Mouse (Mus musculus) megakaryocyte progenitor cell, adult 5-6 weeks (primary cell): Measurements from ENCODE around the gene Gna12. TPM values are rescaled to one million over a fixed set of nuclear protein-coding genes. Genes with fewer than 3 reads are reported as not detected.
A peak's percentile ranks its signal among the peaks of the same experiment; 100 is the strongest.

Experiments used
- ATAC-seq: replicated peaks from 2 replicates; pipeline ENCODE4 v1.8.0; 2016; ENCODE audit warnings: mild to moderate bottlenecking, moderate TSS enrichment, inconsistent platforms; ENCODE audit not compliant: poor library complexity
- total RNA-seq, 2 experiments: library from RNA; stranded (forward) in 1 of 2; stranded (reverse) in 1 of 2; fragments of 157-497, 149-512 nt in 1 of 2; fragments of 200-1000 nt in 1 of 2; gene quantifications; 2 replicates each; pipeline versions ENCODE4 v1.2.3 to v1.2.4; 2015 to 2017

Gene Gna12
- total RNA-seq, 2 experiments from 2014 or later, result 33.6 to 45.4 TPM

DNA sequence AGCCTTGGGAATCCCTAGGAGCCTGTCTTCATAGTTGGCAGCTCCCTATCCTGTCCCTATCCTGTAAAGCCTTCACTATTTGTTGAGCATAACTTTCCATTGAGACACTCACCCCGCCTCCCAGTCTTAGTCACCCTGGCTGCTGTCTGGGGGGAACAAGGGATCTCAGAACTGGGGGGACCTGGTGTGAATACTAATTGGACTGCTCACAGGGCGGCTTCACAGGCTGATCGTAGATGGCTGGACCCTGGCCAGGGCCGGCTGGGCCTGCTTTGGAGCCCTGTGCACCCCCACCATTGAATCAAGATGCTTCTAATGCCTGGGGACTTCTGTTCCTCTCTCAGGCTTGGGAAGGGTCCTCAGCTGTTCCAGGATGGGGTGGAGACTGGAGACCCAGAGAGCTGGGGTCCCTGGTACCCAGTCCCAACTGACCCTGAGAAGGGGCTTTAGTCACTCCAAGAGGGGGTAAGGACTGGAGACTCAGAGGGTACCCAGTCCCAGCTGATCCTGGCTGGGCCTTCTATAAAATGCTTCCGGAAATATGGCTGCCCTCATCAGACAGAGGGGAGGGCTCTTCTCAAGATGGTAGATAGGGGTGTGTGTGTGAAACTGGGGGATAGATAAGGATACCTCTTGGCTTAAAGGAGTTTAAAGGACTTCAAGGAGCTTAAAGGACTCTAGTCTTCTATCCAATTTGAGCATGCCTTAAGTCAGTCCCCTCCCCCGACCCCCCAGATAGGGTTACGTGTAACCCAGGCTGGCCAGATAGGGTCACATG, 104.0 kb downstream of the Gna12 start:
- no peak for ATAC-seq

DNA sequence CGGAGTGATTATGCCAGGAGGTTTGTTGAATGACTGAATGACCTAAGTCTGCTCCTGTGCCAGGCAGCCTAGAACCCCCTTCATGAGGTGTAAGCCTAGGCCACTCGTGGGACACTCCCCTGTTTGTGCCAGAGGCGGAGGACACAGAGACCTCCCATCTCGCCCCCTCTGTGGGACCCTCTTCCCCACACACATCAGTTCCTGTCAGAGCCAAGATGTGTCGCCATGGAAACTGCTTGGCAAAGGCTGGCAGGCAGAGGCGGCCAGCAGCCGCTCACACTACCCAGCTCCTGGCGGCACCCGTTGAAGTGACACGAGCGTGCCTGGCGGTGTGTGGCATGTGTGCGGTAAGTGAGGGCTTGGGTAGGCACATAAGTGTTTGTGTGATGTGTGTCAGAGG, 106.4 kb downstream of the Gna12 start, which contains the start of gene Amz1:
Gene Amz1, plus strand, starts transcription at position 306 of the 400 bp plus-strand sequence.
- no peak for ATAC-seq

DNA sequence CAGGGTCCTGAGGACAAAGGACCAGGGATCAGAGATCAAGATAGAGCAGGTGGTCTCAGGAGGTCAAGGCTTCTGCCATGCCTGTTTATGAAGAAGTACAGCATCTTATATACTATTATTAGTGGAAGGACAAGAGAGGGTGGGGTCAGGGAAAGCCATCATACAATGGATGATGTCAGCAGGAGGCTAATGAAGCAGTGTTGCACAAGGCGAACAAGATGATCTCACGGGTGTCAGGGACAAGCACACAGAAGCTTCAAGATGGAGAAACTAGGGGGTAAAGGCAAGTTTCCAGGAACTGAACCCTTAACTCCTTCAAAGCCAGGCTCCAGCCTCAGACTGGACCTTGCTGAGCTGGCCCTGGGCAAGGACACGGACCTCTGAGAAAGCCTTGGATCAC, 108.1 kb downstream of the Gna12 start:
- ATAC-seq, result no peak

DNA sequence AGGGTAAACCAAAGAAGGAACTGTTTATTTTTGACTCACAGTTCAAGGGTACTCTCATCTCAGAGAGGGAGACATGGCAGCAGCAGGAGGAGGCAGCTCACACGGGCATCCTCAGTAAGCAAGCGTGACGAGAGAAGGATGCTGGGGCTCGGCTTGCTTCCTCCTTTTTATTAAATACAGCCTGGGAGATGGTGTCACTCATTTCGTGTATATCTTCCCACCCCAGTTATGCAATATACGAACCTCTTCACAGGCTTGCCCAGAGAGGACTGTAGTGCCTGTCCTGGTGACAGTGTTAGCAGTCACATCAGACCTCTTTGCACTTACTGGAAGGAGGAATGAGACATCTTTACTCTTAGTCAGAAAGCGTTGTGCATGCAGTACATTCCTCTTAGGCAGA, 109.5 kb downstream of the Gna12 start:
- peak; percentile 53 for ATAC-seq

DNA sequence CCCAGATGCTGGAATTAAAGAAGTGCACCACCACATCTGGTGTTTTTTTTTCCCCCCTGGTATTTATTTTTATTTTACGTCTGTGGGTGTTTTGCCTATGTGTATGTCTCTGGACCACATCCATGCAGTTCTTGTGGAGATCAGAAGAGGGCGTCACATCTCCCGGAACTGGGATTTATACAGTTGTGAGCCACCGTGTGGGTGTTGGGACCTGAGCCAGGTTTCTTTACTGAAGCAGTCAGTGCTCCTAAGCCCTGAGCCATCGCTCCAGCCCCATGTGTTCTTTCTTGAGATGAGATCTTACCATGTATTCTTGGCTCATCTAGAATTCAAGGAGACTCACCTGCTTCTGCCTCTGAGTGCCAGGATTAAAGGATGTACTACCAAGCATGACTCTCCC, 119.2 kb downstream of the Gna12 start:
- no peak for ATAC-seq

DNA sequence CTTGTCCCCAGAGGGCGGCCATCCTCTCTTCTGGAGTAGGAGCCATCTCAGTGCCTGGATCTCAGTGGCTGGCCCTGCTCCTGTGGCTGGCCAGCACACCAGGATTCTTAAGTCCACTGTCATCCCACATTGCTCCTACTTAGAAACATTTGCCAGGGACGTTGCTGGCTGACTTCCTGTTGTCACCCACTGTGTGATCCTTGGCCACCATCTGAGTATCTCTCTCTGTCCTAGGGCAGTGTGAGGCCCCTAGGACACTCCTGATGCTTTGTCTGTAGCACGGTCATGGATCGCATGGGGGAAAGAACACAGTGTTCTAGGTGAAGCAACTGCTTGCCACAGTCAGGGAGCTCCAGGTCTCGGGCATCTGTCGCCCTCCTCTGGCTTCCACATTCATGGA, 119.9 kb downstream of the Gna12 start:
- ATAC-seq, result no peak

Other genes with a start within 250 kb of the Gna12 start
- gene Lfng, start 223.1 kb downstream of the Gna12 start, total RNA-seq (2015), result 4.8 and 5.6 TPM in 2 replicates
- gene Lfng, start 223.1 kb downstream of the Gna12 start, total RNA-seq (2017), result 13.4 and 15.2 TPM in 2 replicates
- gene Ttyh3, start 181.4 kb downstream of the Gna12 start, total RNA-seq (2015), result 31.4 and 35.8 TPM in 2 replicates
- gene Ttyh3, start 181.4 kb downstream of the Gna12 start, total RNA-seq (2017), result 8.1 and 10.2 TPM in 2 replicates
- gene Iqce, start 128.1 kb downstream of the Gna12 start, total RNA-seq (2015), result 9.8 and 12.7 TPM in 2 replicates
- gene Iqce, start 128.1 kb downstream of the Gna12 start, total RNA-seq (2017), result 9.2 and 9.8 TPM in 2 replicates
- 6.2 and 6.4 TPM in 2 replicates for gene Brat1, start 125.4 kb downstream of the Gna12 start, total RNA-seq (2015)
- gene Brat1, start 125.4 kb downstream of the Gna12 start, total RNA-seq (2017), result 11.1 and 12.2 TPM in 2 replicates
- gene Amz1, start 106.3 kb downstream of the Gna12 start, total RNA-seq (2015), result 0.20 and 0.30 TPM in 2 replicates
- gene Amz1, start 106.3 kb downstream of the Gna12 start, total RNA-seq (2017), result 0.41 and 1.9 TPM in 2 replicates
- gene Card11, start 170.2 kb upstream of the Gna12 start, total RNA-seq (2015), result 0.20 and 0.32 TPM in 2 replicates
- 0.17 and 0.20 TPM in 2 replicates for gene Card11, start 170.2 kb upstream of the Gna12 start, total RNA-seq (2017)